Mouse (Mus musculus) heart, embryonic 15.5 days (tissue): Measurements from ENCODE around the gene Gm8653. TPM values are rescaled to one million over a fixed set of nuclear protein-coding genes. Genes with fewer than 3 reads are reported as not detected.
"Not testable (repeated sequence)": the region's sequence is repeated elsewhere in the genome, so short reads cannot be mapped to it uniquely, and the experiment has no call there.

Experiments used
- ATAC-seq: fragments of 200-750 bp; cut with Nextera tagmentation; replicated peaks from 2 replicates; pipeline ENCODE4 v1.8.0; 2017; ENCODE audit warnings: low read depth, moderate TSS enrichment; ENCODE audit not compliant: insufficient number of reproducible peaks, insufficient read depth, low FRiP score
- H3K27ac ChIP-seq: fragments of 300-500 bp; sonication (generic); 2 replicates; pipeline ENCODE4 v1.5.1; 2015; ENCODE audit warnings: mild to moderate bottlenecking, inconsistent platforms
- H3K27me3 ChIP-seq: fragments of 300-500 bp; sonication (generic); 2 replicates; pipeline ENCODE4 v1.6.1; 2015; ENCODE audit warnings: inconsistent platforms
- H3K36me3 ChIP-seq: fragments of 300-500 bp; sonication (generic); 2 replicates; pipeline ENCODE4 v1.6.1; 2015; ENCODE audit warnings: mild to moderate bottlenecking, inconsistent platforms
- H3K4me1 ChIP-seq: fragments of 300-500 bp; sonication (generic); replicated peaks from 2 replicates; pipeline ENCODE4 v1.6.1; 2015; ENCODE audit warnings: inconsistent platforms
- H3K4me2 ChIP-seq: fragments of 300-500 bp; sonication (generic); 2 replicates; pipeline ENCODE4 v1.6.1; 2015; ENCODE audit warnings: inconsistent platforms, mild to moderate bottlenecking, moderate library complexity
- H3K4me3 ChIP-seq: fragments of 300-500 bp; sonication (generic); 2 replicates; pipeline ENCODE4 v1.5.1; 2015; ENCODE audit warnings: mild to moderate bottlenecking, inconsistent platforms
- H3K9ac ChIP-seq: fragments of 300-500 bp; sonication (generic); 2 replicates; pipeline ENCODE4 v1.6.1; 2015; ENCODE audit warnings: mild to moderate bottlenecking, inconsistent platforms
- H3K9me3 ChIP-seq: fragments of 300-500 bp; sonication (generic); replicated peaks from 2 replicates; pipeline ENCODE4 v1.6.1; 2016; ENCODE audit warnings: inconsistent platforms
- WGBS: fragments of 180-500 bp; shearing (Covaris S2); methylation state at CpG from one replicate; pipeline ENCODE4 v1.1.7; 2015; ENCODE audit warnings: mixed read lengths; 5-methylcytosine and 5-hydroxymethylcytosine counted together
- polyA plus RNA-seq: library from polyadenylated mRNA; unstranded; fragments of >200 nt; fragmentation: Nextera tagmentation; extraction: Ambion mirVana; gene quantifications from 2 replicates; pipeline ENCODE4 v1.2.1, GENCODE M21; 2015

Gm8653 gene
- polyA plus RNA-seq, result not detected in 2 replicates

DNA sequence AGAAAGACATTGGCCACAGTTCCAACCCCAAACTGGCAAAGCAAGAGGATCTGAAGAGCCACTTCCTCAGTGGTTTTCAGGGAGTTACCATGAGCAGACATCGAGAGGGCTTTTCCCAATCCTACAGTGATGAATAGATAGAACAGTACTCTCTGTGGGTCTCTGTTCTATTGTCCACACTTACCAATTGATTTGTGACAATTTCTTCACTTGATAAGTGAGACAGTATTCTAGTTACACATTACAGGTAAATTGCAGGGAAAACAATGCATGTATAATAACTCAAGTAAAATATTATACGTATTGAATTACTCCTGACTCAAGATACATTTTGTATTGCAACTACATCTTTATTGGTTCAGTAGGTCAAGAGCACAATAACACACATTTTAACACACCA lies at the start of gene Gm8653:
Gene Gm8653 (minus strand): TSS at position 101 of the 400 bp plus-strand sequence.
- H3K9ac ChIP-seq, H3K4me3 ChIP-seq, ATAC-seq, H3K36me3 ChIP-seq, H3K27ac ChIP-seq, H3K4me1 ChIP-seq, H3K27me3 ChIP-seq, H3K9me3 ChIP-seq, H3K4me2 ChIP-seq: not testable (repeated sequence)
- no CpG with 5 or more reads among the region's 2 CpGs for WGBS

DNA sequence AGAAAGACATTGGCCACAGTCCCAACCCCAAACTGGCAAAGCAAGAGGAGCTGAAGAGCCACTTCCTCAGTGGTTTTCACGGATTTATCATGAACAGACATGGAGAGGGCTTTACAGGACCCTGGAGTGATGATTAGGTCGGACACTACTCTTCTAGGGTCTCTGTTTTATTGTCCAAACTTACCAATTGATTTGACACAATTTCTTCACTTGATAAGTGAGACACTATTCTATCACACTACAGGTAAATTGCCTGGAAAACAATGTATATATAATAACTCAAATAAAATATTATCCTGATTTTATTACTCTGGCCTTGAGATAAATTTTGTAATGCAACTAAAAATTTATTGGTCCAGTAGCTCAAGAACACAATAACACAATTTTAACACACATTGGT lies 28.3 kb upstream of the Gm8653 start, which contains the start of gene Gm8453:
Gene Gm8453 (minus strand): TSS at position 101 of the 400 bp plus-strand sequence.
- H3K4me2 ChIP-seq, H3K9me3 ChIP-seq, H3K9ac ChIP-seq, ATAC-seq, H3K4me1 ChIP-seq, H3K4me3 ChIP-seq, H3K36me3 ChIP-seq, H3K27ac ChIP-seq, H3K27me3 ChIP-seq: not testable (repeated sequence)
- 13% methylated on average over 2 of the region's 2 CpGs for WGBS

DNA sequence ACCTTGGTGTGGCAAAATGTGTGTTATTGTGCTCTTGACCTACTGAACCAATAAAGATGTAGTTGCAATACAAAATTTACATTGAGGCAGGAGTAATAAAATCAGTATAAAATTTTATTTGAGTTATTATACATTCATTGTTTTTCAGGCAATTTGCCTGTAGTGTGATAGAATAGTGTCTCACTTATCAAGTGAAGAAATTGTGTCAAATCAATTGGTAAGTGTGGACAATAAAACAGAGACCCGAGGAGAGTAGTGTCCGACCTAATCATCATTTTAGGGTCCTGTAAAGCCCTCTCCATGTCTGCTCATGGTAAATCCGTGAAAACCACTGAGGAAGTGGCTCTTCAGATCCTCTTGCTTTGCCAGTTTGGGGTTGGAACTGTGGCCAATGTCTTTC lies 12.0 kb downstream of the Gm8653 start, which contains the start of gene Vmn1r143:
Gene Vmn1r143 (plus strand): TSS at position 301 of the 400 bp plus-strand sequence.
- not testable (repeated sequence) for H3K27me3 ChIP-seq, H3K9ac ChIP-seq, H3K4me1 ChIP-seq, H3K4me3 ChIP-seq, H3K36me3 ChIP-seq, H3K4me2 ChIP-seq, H3K9me3 ChIP-seq, ATAC-seq, H3K27ac ChIP-seq
- WGBS, result no CpG with 5 or more reads among the region's 3 CpGs

DNA sequence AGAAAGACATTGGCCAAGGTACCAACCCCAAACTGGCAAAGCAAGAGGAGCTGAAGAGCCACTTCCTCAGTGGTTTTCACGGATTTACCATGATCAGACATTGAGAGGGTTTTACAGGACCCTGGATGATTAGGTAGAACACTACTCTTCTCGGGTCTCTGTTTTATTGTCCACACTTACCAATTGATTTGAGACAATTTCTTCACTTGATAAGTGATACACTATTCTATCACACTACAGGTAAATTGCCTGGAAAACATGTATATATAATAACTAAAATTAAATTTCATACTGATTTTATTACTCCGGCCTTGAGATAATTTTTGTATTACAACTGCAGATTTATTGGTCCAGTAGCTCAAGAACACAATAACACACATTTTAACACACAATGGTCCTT lies 37.1 kb downstream of the Gm8653 start, which contains the start of gene Vmn1r142:
Gene Vmn1r142 (minus strand): TSS at position 101 of the 400 bp plus-strand sequence.
- H3K9me3 ChIP-seq, H3K4me1 ChIP-seq, H3K4me2 ChIP-seq, ATAC-seq, H3K36me3 ChIP-seq, H3K4me3 ChIP-seq, H3K9ac ChIP-seq, H3K27me3 ChIP-seq, H3K27ac ChIP-seq: not testable (repeated sequence)
- no CpG with 5 or more reads among the region's 3 CpGs for WGBS

Other genes starting within 250 kb of the Gm8653 start
- gene Vmn1r137, start 206.7 kb downstream of the Gm8653 start, polyA plus RNA-seq, result not detected in 2 replicates
- not detected in 2 replicates for gene Vmn1r138, start 172.4 kb downstream of the Gm8653 start, polyA plus RNA-seq
- not detected in 2 replicates for gene Gm6176, start 145.0 kb downstream of the Gm8653 start, polyA plus RNA-seq
- gene Vmn1r139, start 132.2 kb downstream of the Gm8653 start, polyA plus RNA-seq, result not detected in 2 replicates
- not detected in 2 replicates for gene Gm16451, start 83.0 kb downstream of the Gm8653 start, polyA plus RNA-seq
- gene Gm10666, start 66.5 kb downstream of the Gm8653 start, polyA plus RNA-seq, result not detected in 2 replicates
- not detected in 2 replicates for gene Vmn1r142, start 37.2 kb downstream of the Gm8653 start, polyA plus RNA-seq
- not detected in 2 replicates for gene Vmn1r143, start 11.9 kb downstream of the Gm8653 start, polyA plus RNA-seq
- gene Gm8453, start 28.2 kb upstream of the Gm8653 start, polyA plus RNA-seq, result not detected in 2 replicates
- not detected in 2 replicates for gene Gm4187, start 128.5 kb upstream of the Gm8653 start, polyA plus RNA-seq
- not detected in 2 replicates for gene Gm8660, start 169.8 kb upstream of the Gm8653 start, polyA plus RNA-seq
- gene Vmn1r148, start 212.3 kb upstream of the Gm8653 start, polyA plus RNA-seq, result not detected in 2 replicates
- not detected in 2 replicates for gene Vmn1r149, start 237.0 kb upstream of the Gm8653 start, polyA plus RNA-seq